Mouse (Mus musculus) heart, postnatal 0 days (tissue): ENCODE data around the gene Sorbs2.

ENCODE experiments used
- CTCF ChIP-seq: IDR thresholded peaks from 2 replicates; pipeline ENCODE4 v1.5.1; 2016; ENCODE audit warnings: antibody characterized with exemption, control low read depth, low read depth
- EP300 ChIP-seq: IDR thresholded peaks from 2 replicates; pipeline ENCODE4 v1.6.1; 2016; ENCODE audit warnings: antibody characterized with exemption, low read depth

DNA sequence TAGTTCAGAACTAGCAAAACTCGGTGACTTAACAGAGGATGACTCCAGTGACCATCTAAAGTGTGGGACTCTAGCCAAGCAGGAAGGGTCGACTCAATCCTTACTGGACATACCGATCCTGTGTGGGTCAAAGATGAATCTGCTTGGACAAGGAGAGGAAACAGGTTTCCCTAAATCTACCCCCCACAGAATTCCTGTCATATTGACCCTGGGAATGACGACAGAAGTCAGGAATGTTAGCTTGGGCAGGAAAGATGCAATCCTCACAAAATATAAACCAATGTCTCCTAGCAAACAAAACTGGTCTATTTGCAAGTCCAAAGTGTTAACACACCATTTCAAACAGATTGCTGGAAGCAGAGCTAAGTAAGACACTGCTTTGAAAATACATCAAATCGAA lies 118.8 kb downstream of the Sorbs2 start:
- TF ChIP-seq CTCF, result no peak
- no peak for TF ChIP-seq EP300
